ENCODE assay signal across 8 mouse cellular contexts in genomic region chr9:106684093-106684872, GRCm38 (mm10). TPM values are rescaled to one million over a fixed set of nuclear protein-coding genes. Genes with fewer than 3 reads are reported as not detected.
DNase-seq lines count a peak whose midpoint lies in the region; ATAC-seq lines count a peak whose summit lies in the region.

No protein-coding gene starts in this region.

- H3K4me3 ChIP-seq in kidney, embryonic 16.5 days (ENCODE audit: low read length), result peak overlapping the region; percentile 81
- H3K4me3 ChIP-seq in brown adipose tissue, adult 24 weeks (ENCODE audit: insufficient read depth, low read depth, low read length), result peak overlapping the region; percentile 96
- H3K4me3 ChIP-seq in hindbrain, embryonic 16.5 days (ENCODE audit: low read length), result peak overlapping the region; percentile 61
- peak overlapping the region; percentile 80 for H3K4me3 ChIP-seq in midbrain, embryonic 15.5 days

- WGBS in kidney, embryonic 16.5 days, result 78% methylated on average over 6 of the region's 6 CpGs
- 83% methylated on average over 6 of the region's 6 CpGs for WGBS in hindbrain, embryonic 16.5 days
- 82% methylated on average over 6 of the region's 6 CpGs for WGBS in midbrain, embryonic 15.5 days

- no peak overlapping the region for H3K27ac ChIP-seq in kidney, embryonic 16.5 days (ENCODE audit: low read length)
- 0 out of 2 replicates have a peak overlapping the region, but pooled peaks have one; percentile 75 for H3K27ac ChIP-seq in brown adipose tissue, adult 24 weeks (replicated peaks; ENCODE audit: low read depth, low read length)
- no peak overlapping the region for H3K27ac ChIP-seq in hindbrain, embryonic 16.5 days (ENCODE audit: low read depth, low read length)
- no peak overlapping the region for H3K27ac ChIP-seq in midbrain, embryonic 15.5 days

- no peaks in the 10 kb centered on the region for H3K27me3 ChIP-seq in kidney, embryonic 16.5 days (ENCODE audit: insufficient read depth, low read length)
- H3K27me3 ChIP-seq in hindbrain, embryonic 16.5 days (replicated peaks; ENCODE audit: control insufficient read depth, insufficient read depth, low read length), result no peaks in the 10 kb centered on the region
- H3K27me3 ChIP-seq in midbrain, embryonic 15.5 days (replicated peaks), result no peaks in the 10 kb centered on the region

- H3K4me2 ChIP-seq in kidney, embryonic 16.5 days (replicated peaks; ENCODE audit: low read depth, low read length), result peak overlapping the region; percentile 89
- H3K4me2 ChIP-seq in hindbrain, embryonic 16.5 days (ENCODE audit: low read length), result peak overlapping the region; percentile 96
- peak overlapping the region; percentile 95 for H3K4me2 ChIP-seq in midbrain, embryonic 15.5 days

- H3K9ac ChIP-seq in kidney, embryonic 16.5 days (replicated peaks; ENCODE audit: low read length), result peak overlapping the region; percentile 88
- H3K9ac ChIP-seq in hindbrain, embryonic 16.5 days (ENCODE audit: low read depth, low read length), result peak overlapping the region; percentile 74
- H3K9ac ChIP-seq in midbrain, embryonic 15.5 days, result peak overlapping the region; percentile 69; the same call in 1 of the 2 replicates

- peaks cover 26% of the 10 kb centered on the region for H3K4me1 ChIP-seq in kidney, embryonic 16.5 days (ENCODE audit: insufficient read depth, low read length)
- peaks cover 3% of the 10 kb centered on the region; the same call in 1 of the 2 replicates for H3K4me1 ChIP-seq in brown adipose tissue, adult 24 weeks (ENCODE audit: control insufficient read depth, insufficient read depth, insufficient read length, low read length)
- peaks cover 7% of the 10 kb centered on the region for H3K4me1 ChIP-seq in hindbrain, embryonic 16.5 days (ENCODE audit: control insufficient read depth, insufficient read depth, low read depth, low read length)
- H3K4me1 ChIP-seq in midbrain, embryonic 15.5 days, result peaks cover 16% of the 10 kb centered on the region

- intact Hi-C loops in left cerebral cortex, postnatal 14 days (cut with DNase I), result no loop called here

- H3K36me3 ChIP-seq in kidney, embryonic 16.5 days (ENCODE audit: insufficient read depth, low read length), result peaks cover 11% of the 10 kb centered on the region
- H3K36me3 ChIP-seq in hindbrain, embryonic 16.5 days (ENCODE audit: control insufficient read depth, insufficient read depth, low read length), result peaks cover 16% of the 10 kb centered on the region
- no peaks in the 10 kb centered on the region; the same call in 1 of the 2 replicates for H3K36me3 ChIP-seq in midbrain, embryonic 15.5 days (replicated peaks)

- no peak for DNase-seq in kidney, postnatal 10 days
- no peak for DNase-seq in layer of hippocampus, adult 18-20 months (ENCODE audit: low spot score in 2 of 2)
- no peak for DNase-seq in left cerebral cortex, postnatal 14 days (ENCODE audit: low spot score in 2 of 2)

- ATAC-seq in kidney, embryonic 16.5 days (ENCODE audit: low FRiP score, low TSS enrichment), result no peak
- no peak for ATAC-seq in hindbrain, embryonic 16.5 days
- no peak for ATAC-seq in midbrain, embryonic 15.5 days (replicated peaks)
- no peak for ATAC-seq in monocyte, adult 5-6 weeks (replicated peaks; ENCODE audit: insufficient number of reproducible peaks, low FRiP score, low TSS enrichment, poor library complexity, severe bottlenecking)

- no peaks in the 10 kb centered on the region for H3K9me3 ChIP-seq in kidney, embryonic 16.5 days (ENCODE audit: low read length)
- no peaks in the 10 kb centered on the region for H3K9me3 ChIP-seq in hindbrain, embryonic 16.5 days (ENCODE audit: control insufficient read depth, low read length)
- H3K9me3 ChIP-seq in midbrain, embryonic 15.5 days, result no peaks in the 10 kb centered on the region

RNA-seq across cellular contexts. Expression of gene Tex264, which starts 1.4 kb away (rescaled TPM):
- polyA plus RNA-seq in kidney, embryonic 16.5 days (2015; fragmentation: Nextera tagmentation; extraction: Ambion mirVana), result 84.1 and 88.0 TPM in 2 replicates
- polyA plus RNA-seq in brown adipose tissue, adult 24 weeks (2012; ENCODE audit: insufficient read depth, insufficient read length, missing spikeins), result 61.1 and 85.1 TPM in 2 replicates
- 86.1 and 91.0 TPM in 2 replicates for polyA plus RNA-seq in hindbrain, embryonic 16.5 days (2015; fragmentation: Nextera tagmentation; extraction: Ambion mirVana)
- 63.2 and 67.7 TPM in 2 replicates for polyA plus RNA-seq in midbrain, embryonic 15.5 days (2015; fragmentation: Nextera tagmentation; extraction: Ambion mirVana)
- total RNA-seq in monocyte, adult 5-6 weeks (2017), result 17.0 to 22.9 TPM (median 19.3 TPM) in 3 replicates
- 10 to 100 TPM; 91.9 to 97.1 TPM for total RNA-seq in layer of hippocampus, adult 18-20 months (2021)
- total RNA-seq in left cerebral cortex, postnatal 14 days (2021), result 100 to 1,000 TPM; 103 to 117 TPM

RNA-seq across cellular contexts. Expression of gene Grm2, which starts 28.4 kb away (rescaled TPM):
- not detected in 2 replicates for polyA plus RNA-seq in kidney, embryonic 16.5 days (2015; fragmentation: Nextera tagmentation; extraction: Ambion mirVana)
- not detected in 2 replicates for polyA plus RNA-seq in brown adipose tissue, adult 24 weeks (2012; ENCODE audit: insufficient read depth, insufficient read length, missing spikeins)
- polyA plus RNA-seq in hindbrain, embryonic 16.5 days (2015; fragmentation: Nextera tagmentation; extraction: Ambion mirVana), result 11.3 and 12.3 TPM in 2 replicates
- polyA plus RNA-seq in midbrain, embryonic 15.5 days (2015; fragmentation: Nextera tagmentation; extraction: Ambion mirVana), result 17.8 and 19.3 TPM in 2 replicates
- not detected in 3 replicates for total RNA-seq in monocyte, adult 5-6 weeks (2017)
- total RNA-seq in layer of hippocampus, adult 18-20 months (2021), result 10 to 100 TPM; 66.1 to 71.2 TPM
- total RNA-seq in left cerebral cortex, postnatal 14 days (2021), result 10 to 100 TPM; 62.1 to 69.6 TPM

RNA-seq across cellular contexts. Expression of gene Iqcf6, which starts 57.9 kb away (rescaled TPM):
- not detected in 2 replicates for polyA plus RNA-seq in kidney, embryonic 16.5 days (2015; fragmentation: Nextera tagmentation; extraction: Ambion mirVana)
- not detected in 2 replicates for polyA plus RNA-seq in brown adipose tissue, adult 24 weeks (2012; ENCODE audit: insufficient read depth, insufficient read length, missing spikeins)
- not detected in 2 replicates for polyA plus RNA-seq in hindbrain, embryonic 16.5 days (2015; fragmentation: Nextera tagmentation; extraction: Ambion mirVana)
- not detected in 2 replicates for polyA plus RNA-seq in midbrain, embryonic 15.5 days (2015; fragmentation: Nextera tagmentation; extraction: Ambion mirVana)
- not detected in 3 replicates for total RNA-seq in monocyte, adult 5-6 weeks (2017)
- not detected for total RNA-seq in layer of hippocampus, adult 18-20 months (2021)
- total RNA-seq in left cerebral cortex, postnatal 14 days (2021), result not detected

Comparison
In these comparisons a context has a peak if more than half of its experiments do, and no peak if none do; other contexts are left out.
1. RNA of gene Grm2, which starts 28.4 kb away (polyA plus RNA-seq): 17.8 to 19.3 TPM in midbrain, embryonic 15.5 days and 11.3 to 12.3 TPM in hindbrain, embryonic 16.5 days; not detected in kidney, embryonic 16.5 days and not detected in brown adipose tissue, adult 24 weeks; every median in the first group is over 10 times any median in the second.
2. Peak in every context shown above with its lines, with median percentiles within 50 percentile points of each other: H3K4me2 ChIP-seq, H3K4me3 ChIP-seq and H3K9ac ChIP-seq.